Mouse (Mus musculus) layer of hippocampus, adult 9-10 months (tissue): ENCODE data around the gene Pdhx.

Source experiments
- DNase-seq: peaks from one replicate; pipeline ENCODE4 v3.0.0; 2022; ENCODE audit warnings: low spot score

Pdhx gene

GRCm38 (mm10) chr2:103073219-103073982, at the start of gene Pdhx, which contains the start of gene Apip:
Gene Pdhx (minus strand): TSS chr2:103073513.
Gene Apip (plus strand): TSS chr2:103073675.
- DNase-seq: peak; percentile 97

GRCm38 (mm10) chr2:103119197-103119854, 46.0 kb upstream of the Pdhx start:
- no peak for DNase-seq

GRCm38 (mm10) chr2:103118324-103119196, 45.2 kb upstream of the Pdhx start:
- no peak for DNase-seq

- no peak for DNase-seq
Measured at GRCm38 (mm10) chr2:103117212-103117611, 43.9 kb upstream of the Pdhx start.

- DNase-seq: no peak
Measured at GRCm38 (mm10) chr2:103111669-103112068, 38.4 kb upstream of the Pdhx start.

- DNase-seq: no peak
Measured at GRCm38 (mm10) chr2:103106172-103106571, 32.9 kb upstream of the Pdhx start.

- no peak for DNase-seq
Measured at GRCm38 (mm10) chr2:103102595-103102994, 29.3 kb upstream of the Pdhx start.

GRCm38 (mm10) chr2:103089521-103089920, 16.2 kb upstream of the Pdhx start:
- DNase-seq: no peak

GRCm38 (mm10) chr2:103088099-103088498, 14.8 kb upstream of the Pdhx start:
- no peak for DNase-seq

- peak; percentile 40 for DNase-seq
Measured at GRCm38 (mm10) chr2:103086432-103086831, 13.1 kb upstream of the Pdhx start.

- DNase-seq: no peak
Measured at GRCm38 (mm10) chr2:103085633-103086032, 12.3 kb upstream of the Pdhx start.

GRCm38 (mm10) chr2:103084451-103084850, 11.1 kb upstream of the Pdhx start:
- no peak for DNase-seq

GRCm38 (mm10) chr2:103082853-103083252, 9.5 kb upstream of the Pdhx start:
- no peak for DNase-seq

GRCm38 (mm10) chr2:103081706-103082105, 8.4 kb upstream of the Pdhx start:
- DNase-seq: no peak

- DNase-seq: no peak
Measured at GRCm38 (mm10) chr2:103081117-103081516, 7.8 kb upstream of the Pdhx start.

- no peak for DNase-seq
Measured at GRCm38 (mm10) chr2:103070586-103070985, 2.7 kb downstream of the Pdhx start.

GRCm38 (mm10) chr2:103069752-103070405, 3.4 kb downstream of the Pdhx start:
- no peak for DNase-seq

- DNase-seq: no peak
Measured at GRCm38 (mm10) chr2:103068602-103069001, 4.7 kb downstream of the Pdhx start.

GRCm38 (mm10) chr2:103067552-103068207, 5.6 kb downstream of the Pdhx start:
- no peak for DNase-seq

GRCm38 (mm10) chr2:103066683-103067551, 6.4 kb downstream of the Pdhx start:
- no peak for DNase-seq
